Mouse (Mus musculus): ENCODE data around the gene Ilvbl.
"Not testable (repeated sequence)": the region's sequence is repeated elsewhere in the genome, so short reads cannot be mapped to it uniquely, and the experiment has no call there.

Gene Ilvbl

GRCm38 (mm10) chr10:78574250-78575104, at the start of gene Ilvbl:
Gene Ilvbl, plus strand, starts transcription at chr10:78574346.
- peak; percentile 95 for DNase-seq (ENCODE audit: low spot score)

GRCm38 (mm10) chr10:78525071-78525470, 49.1 kb upstream of the Ilvbl start:
- DNase-seq (ENCODE audit: low spot score) = not testable (repeated sequence)

GRCm38 (mm10) chr10:78525511-78525910, 48.6 kb upstream of the Ilvbl start:
- DNase-seq (ENCODE audit: low spot score) = no peak

GRCm38 (mm10) chr10:78540943-78541342, 33.2 kb upstream of the Ilvbl start:
- DNase-seq (ENCODE audit: low spot score) = peak; percentile 29

- no peak for DNase-seq (ENCODE audit: low spot score)
Observed at GRCm38 (mm10) chr10:78565070-78565469, 9.1 kb upstream of the Ilvbl start.

DNA sequence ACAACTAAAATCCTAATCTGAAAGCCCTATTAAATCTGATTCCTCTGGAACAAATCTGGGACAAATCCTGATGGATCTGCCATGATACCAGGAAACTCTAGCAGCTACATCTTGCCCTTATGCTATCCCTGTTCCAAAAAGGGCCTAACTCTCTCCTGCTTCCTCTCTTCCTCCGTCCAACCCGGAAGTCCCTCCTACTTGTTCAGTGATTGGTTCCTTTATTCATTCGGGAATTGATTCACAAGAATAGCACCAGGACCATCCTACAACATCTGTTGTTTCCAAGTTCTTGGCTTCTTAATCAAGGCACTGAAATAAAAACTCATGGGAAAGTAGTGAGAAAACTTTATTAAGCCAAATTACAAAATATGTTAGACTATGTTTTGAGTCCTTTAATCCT, 5.0 kb upstream of the Ilvbl start:
- no peak for DNase-seq (ENCODE audit: low spot score)

GRCm38 (mm10) chr10:78569686-78570085, 4.5 kb upstream of the Ilvbl start:
- DNase-seq (ENCODE audit: low spot score) = no peak

DNA sequence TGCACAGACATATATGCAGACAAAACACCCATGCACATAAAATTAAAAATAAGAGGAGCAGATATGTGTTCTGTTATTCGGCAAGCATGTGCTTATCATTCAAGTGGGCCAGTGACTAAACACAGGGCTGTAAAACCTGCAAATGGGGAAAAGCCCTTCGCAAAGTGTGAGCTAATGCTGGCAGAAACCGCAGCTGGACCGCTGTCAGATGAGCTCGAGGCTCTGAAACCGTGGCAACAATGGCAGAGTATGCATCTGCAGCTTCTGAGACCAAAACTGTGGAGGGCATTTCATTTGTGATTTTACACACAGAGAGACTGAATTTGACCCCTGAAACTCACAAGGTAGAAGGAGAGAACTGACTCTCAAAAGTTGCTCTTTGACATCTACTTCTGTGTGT, 3.7 kb upstream of the Ilvbl start:
- DNase-seq (ENCODE audit: low spot score) = no peak

GRCm38 (mm10) chr10:78570897-78571296, 3.2 kb upstream of the Ilvbl start:
- no peak for DNase-seq (ENCODE audit: low spot score)

GRCm38 (mm10) chr10:78573226-78573625, 920 bp upstream of the Ilvbl start:
- no peak for DNase-seq (ENCODE audit: low spot score)

- DNase-seq (ENCODE audit: low spot score) = no peak
Observed at GRCm38 (mm10) chr10:78575105-78575632, 1.0 kb downstream of the Ilvbl start.

DNA sequence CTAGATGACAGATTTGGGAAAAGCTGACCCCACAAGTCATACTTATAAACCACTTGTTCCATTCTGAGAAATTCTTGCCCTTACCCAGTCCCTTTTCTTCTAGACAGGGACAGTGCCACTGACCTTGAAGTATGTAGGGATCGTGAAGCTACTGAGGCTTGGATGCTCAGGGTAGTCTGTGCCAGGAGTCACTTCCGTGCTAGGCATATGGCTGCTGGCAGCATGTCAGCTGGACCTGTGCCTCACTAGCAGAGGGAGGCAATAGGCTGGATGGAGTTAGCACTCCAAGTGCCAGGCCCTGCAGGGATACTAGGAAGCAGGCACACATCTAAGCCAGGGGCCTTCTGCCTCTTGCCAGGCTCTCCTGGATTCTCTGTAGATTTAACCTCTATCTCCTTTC, 1.5 kb downstream of the Ilvbl start:
- DNase-seq (ENCODE audit: low spot score) = peak; percentile 61

GRCm38 (mm10) chr10:78576435-78577184, 2.5 kb downstream of the Ilvbl start:
- no peak for DNase-seq (ENCODE audit: low spot score)

GRCm38 (mm10) chr10:78578204-78578603, 4.1 kb downstream of the Ilvbl start:
- no peak for DNase-seq (ENCODE audit: low spot score)

- no peak for DNase-seq (ENCODE audit: low spot score)
Observed at GRCm38 (mm10) chr10:78581121-78581520, 7.0 kb downstream of the Ilvbl start.

DNA sequence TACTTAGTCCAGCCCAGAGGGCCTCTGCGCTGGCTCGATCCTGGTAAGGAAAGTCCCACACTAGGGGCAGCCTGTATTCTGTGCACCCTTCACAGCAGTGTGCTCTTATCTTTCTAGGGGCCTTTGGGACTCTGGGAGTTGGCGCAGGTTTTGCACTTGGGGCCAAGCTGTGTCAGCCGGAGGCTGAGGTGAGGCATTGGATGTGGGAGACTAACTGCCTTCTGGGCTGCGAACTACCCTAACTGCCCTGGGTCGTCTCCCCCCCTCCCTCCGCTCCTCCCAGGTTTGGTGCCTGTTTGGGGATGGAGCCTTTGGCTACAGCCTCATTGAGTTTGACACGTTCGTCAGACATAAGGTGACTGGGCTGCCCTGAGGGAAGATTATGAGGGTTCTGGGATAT, 9.2 kb downstream of the Ilvbl start:
- DNase-seq (ENCODE audit: low spot score) = no peak

GRCm38 (mm10) chr10:78583939-78584338, 9.8 kb downstream of the Ilvbl start:
- no peak for DNase-seq (ENCODE audit: low spot score)

- no peak for DNase-seq (ENCODE audit: low spot score)
Observed at GRCm38 (mm10) chr10:78584996-78585395, 10.8 kb downstream of the Ilvbl start.

DNA sequence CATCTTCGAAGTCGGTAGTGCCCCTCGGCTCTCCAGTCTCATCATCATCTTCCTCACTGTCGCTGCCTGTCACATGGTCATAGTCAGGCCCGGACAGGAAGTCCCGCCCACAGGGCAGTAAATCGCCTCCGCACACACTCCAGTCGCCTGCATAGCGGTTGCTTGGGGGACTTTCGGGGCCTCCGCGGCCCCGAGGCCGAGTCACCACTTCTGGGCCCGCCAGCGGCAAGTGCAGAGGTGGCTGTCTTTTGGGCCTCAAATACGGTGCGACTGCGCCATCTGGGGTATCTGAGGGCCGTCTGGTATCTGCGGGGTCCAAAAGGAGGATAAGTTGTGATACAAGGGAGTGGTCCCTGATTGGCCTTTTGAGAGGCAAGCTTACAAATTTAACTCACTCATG, 11.5 kb downstream of the Ilvbl start:
- no peak for DNase-seq (ENCODE audit: low spot score)

DNA sequence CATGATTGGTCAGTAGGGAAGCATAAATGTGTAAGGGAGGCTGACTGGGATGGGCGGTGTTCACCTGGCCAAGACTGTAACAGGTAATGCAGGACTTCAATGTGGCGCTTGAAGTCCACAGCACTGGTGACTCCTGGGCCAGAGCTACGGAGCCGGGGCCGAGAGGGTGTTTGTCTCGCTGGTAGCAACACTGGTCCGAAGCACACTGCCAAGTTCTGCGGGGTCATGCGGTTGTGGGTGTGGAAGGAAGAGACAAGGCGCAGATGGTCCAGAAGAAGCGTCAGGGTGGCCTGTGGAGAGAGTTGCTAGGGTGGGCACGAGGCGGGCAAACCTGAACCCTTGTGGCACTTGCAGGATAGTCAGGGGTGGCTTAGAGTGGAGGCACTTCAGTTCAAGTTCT, 11.9 kb downstream of the Ilvbl start:
- DNase-seq (ENCODE audit: low spot score) = no peak

DNA sequence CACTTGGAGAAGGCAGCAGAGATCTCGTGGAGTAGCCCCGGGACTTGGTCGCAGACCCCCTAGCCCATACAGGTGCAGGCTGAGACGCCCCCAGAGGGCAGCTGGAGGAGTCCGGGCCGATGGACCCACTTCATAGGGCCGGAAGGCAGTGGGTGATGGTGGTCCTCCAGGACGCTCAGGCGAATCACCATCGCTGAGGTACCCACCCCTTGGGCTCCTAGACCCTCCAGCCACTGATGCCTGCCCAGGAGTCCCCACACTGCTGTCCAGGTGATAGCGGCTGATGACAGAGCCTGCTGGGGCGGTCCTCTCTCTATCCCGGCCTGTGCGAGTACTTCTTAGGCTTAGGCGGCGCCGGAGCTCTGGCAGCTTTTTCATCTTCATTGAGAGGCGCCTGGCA, 15.1 kb downstream of the Ilvbl start:
- DNase-seq (ENCODE audit: low spot score) = no peak

GRCm38 (mm10) chr10:78589901-78590300, 15.8 kb downstream of the Ilvbl start:
- DNase-seq (ENCODE audit: low spot score) = no peak

DNA sequence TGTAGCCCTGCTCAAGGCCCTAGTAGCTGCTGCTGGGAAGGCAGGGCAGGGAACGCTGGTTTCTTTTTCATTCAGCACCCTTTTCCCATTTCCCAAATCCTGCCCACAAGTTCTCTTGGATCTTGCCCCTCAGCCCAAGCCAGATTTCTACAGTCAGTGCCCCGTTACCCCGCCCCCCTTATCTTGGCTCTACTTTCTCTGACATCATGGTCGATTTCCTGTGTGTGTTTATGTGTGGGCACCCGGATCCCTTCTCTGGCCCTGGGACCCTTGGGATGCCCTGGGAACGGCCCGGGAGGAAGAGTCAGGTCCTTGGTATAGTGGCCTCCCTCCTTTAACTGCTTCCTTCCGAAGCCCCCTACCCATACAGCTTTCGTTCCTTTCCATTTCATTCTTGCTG, 16.6 kb downstream of the Ilvbl start:
- DNase-seq (ENCODE audit: low spot score) = no peak
